Mouse (Mus musculus): ENCODE measurements around the gene Rab4a. TPM values are rescaled to one million over a fixed set of nuclear protein-coding genes. Genes with fewer than 3 reads are reported as not detected.

Gene Rab4a
- total and polyA plus RNA-seq, 3 experiments: 22.2 to 44.6 TPM; not detected in 1

DNA sequence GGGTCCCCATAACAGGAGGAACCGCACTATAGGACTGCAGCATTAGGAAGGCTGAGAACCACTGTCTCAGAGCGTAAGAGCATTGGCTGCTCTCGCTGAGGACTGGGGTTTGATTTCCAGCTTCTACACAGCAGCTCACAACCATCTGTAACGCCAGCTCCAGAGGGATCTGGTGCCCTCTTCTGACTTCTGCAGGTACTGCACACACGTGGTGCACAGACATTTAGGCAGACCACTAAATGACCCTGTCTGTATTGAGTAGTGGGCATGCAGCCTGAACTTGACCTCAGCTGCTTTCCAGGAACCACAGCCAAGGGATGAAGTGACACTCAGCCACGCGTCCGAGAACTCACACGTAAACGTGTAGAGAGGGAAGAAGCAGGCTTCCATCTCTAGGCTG, 17.3 kb downstream of the Rab4a start (continued):
- TF ChIP-seq USF1 (IDR thresholded peaks at IDR 0.05; ENCODE audit: low read depth, low read length): peak; percentile 52; the same call in 1 of the 2 replicates
- no peak for TF ChIP-seq GATA1 (IDR thresholded peaks at IDR 0.05; ENCODE audit: low read depth, low read length)
- no peak for TF ChIP-seq JUND (IDR thresholded peaks at IDR 0.05; ENCODE audit: low read depth, low read length)
- no peak; the same call in 1 of the 2 replicates for TF ChIP-seq ELF1 (IDR thresholded peaks at IDR 0.05; ENCODE audit: low read depth, low read length)
- no peak for TF ChIP-seq ETS1 (IDR thresholded peaks at IDR 0.05; ENCODE audit: low read depth, low read length)

DNA sequence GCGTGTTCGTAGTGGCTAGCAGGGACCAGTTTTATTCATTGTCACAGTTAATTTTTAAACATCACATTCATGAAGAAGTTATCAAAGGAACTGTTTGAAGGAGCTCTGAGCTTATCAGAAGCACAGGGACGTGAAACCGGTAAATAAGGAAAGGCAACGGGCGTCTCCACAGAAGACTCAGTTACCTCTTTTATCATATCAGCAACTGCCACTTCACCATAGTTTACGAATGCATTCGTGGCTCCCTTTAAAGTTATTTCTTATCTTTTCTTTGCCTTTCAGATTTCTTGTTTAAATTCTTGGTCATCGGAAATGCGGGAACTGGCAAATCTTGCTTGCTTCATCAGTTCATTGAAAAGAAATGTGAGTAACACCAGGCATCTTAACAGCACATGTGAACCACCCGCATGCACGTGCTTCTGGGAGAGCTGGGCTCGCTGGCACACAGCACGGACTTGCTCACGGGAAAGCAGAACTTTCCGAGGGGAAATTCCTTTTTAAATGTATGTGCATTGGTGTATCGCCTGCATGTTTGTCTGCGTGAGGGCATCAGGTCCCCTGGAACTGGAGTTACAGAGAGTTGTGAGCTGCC, 17.8 kb downstream of the Rab4a start:
- peaks cover 13% of the 10 kb centered on the region; the same call in 1 of the 2 replicates for H3K79me2 ChIP-seq (ENCODE audit: control insufficient read depth, insufficient read depth, low read length, poor library complexity)
- H3K27me3 ChIP-seq (ENCODE audit: control insufficient read depth in 1 of 2, insufficient read depth in 2 of 2, low read length in 2 of 2): no peaks in the 10 kb centered on the region
- peaks cover 32 to 49% of the 10 kb centered on the region in 2 experiments for H3K4me1 ChIP-seq (ENCODE audit: control insufficient read depth in 1 of 2, insufficient read depth in 2 of 2, low read length in 2 of 2)
- peak; percentile 93 for DNase-seq (ENCODE audit: low read depth, low spot score)
- H3K9ac ChIP-seq (ENCODE audit: control insufficient read depth, low read depth, low read length, poor library complexity, severe bottlenecking): peak overlapping the region; percentile 37
- H3K4me3 ChIP-seq (ENCODE audit: control insufficient read depth in 1 of 2, insufficient read depth in 1 of 2, low read depth in 2 of 2, low read length in 2 of 2): peak overlapping the region; percentile 9 to 11; a peak in 3 of 4 replicates
- H3K27ac ChIP-seq (ENCODE audit: control insufficient read depth, low read depth, low read length): peak overlapping the region; percentile 99
- TF ChIP-seq CHD2 (IDR thresholded peaks at IDR 0.05; ENCODE audit: low read length): peak; percentile 17; the same call in 1 of the 2 replicates
- no peak; the same call in 1 of the 2 replicates for TF ChIP-seq ELF1 (IDR thresholded peaks at IDR 0.05; ENCODE audit: low read depth, low read length)
- TF ChIP-seq USF1 (IDR thresholded peaks at IDR 0.05; ENCODE audit: low read depth, low read length): peak; percentile 28; the same call in 1 of the 2 replicates
- peak; percentile 99 for TF ChIP-seq BHLHE40 (IDR thresholded peaks at IDR 0.05; ENCODE audit: borderline replicate concordance, low read depth, low read length)
- no peak for TF ChIP-seq ZKSCAN1 (IDR thresholded peaks at IDR 0.05; ENCODE audit: low read depth, low read length)
- TF ChIP-seq POLR2AphosphoS2 (IDR thresholded peaks at IDR 0.05; ENCODE audit: low read length): peak; percentile 82
- peak; percentile 43 for TF ChIP-seq NELFE (IDR thresholded peaks at IDR 0.05; ENCODE audit: low read depth, low read length)
- peak; percentile 95 for TF ChIP-seq ETS1 (IDR thresholded peaks at IDR 0.05; ENCODE audit: low read depth, low read length)
- peak; percentile 74 for TF ChIP-seq TAL1 (IDR thresholded peaks at IDR 0.05; ENCODE audit: low read length)
- TF ChIP-seq MAFK (IDR thresholded peaks at IDR 0.05; ENCODE audit: borderline replicate concordance, low read depth, low read length): peak; percentile 87
- peak; percentile 98 to 99 for TF ChIP-seq EP300 (IDR thresholded peaks at IDR 0.05; ENCODE audit: low read depth in 1 of 2, low read length in 2 of 2)
- TF ChIP-seq TBP (IDR thresholded peaks at IDR 0.05; ENCODE audit: low read depth, low read length): no peak
- no peak; a peak in 1 of 4 replicates for TF ChIP-seq POLR2A (IDR thresholded peaks at IDR 0.05; ENCODE audit: control insufficient read depth in 1 of 2, insufficient read depth in 1 of 2, low read depth in 1 of 2, low read length in 2 of 2, poor library complexity in 1 of 2)
- peak; percentile 44; the same call in 1 of the 2 replicates for TF ChIP-seq ZNF384 (IDR thresholded peaks at IDR 0.05; ENCODE audit: low read depth, low read length)
- TF ChIP-seq TCF12 (IDR thresholded peaks at IDR 0.05; ENCODE audit: low read depth, low read length): peak; percentile 96
- TF ChIP-seq MYC (IDR thresholded peaks at IDR 0.05; ENCODE audit: low read depth, low read length): peak; percentile 99
- peak; percentile 70; the same call in 1 of the 2 replicates for TF ChIP-seq MEF2A (IDR thresholded peaks at IDR 0.05; ENCODE audit: extremely low read depth, insufficient replicate concordance, low read depth, low read length, poor library complexity, severe bottlenecking)
- TF ChIP-seq JUND (IDR thresholded peaks at IDR 0.05; ENCODE audit: low read depth, low read length): peak; percentile 86
- TF ChIP-seq RCOR1 (IDR thresholded peaks at IDR 0.05; ENCODE audit: low read depth, low read length): peak; percentile 99
- peak; percentile 98 for TF ChIP-seq SIN3A (IDR thresholded peaks at IDR 0.05; ENCODE audit: low read length)
- peak; percentile 63; the same call in 1 of the 2 replicates for TF ChIP-seq KAT2A (conservative IDR thresholded peaks at IDR 0.05; ENCODE audit: low read depth, low read length)
- TF ChIP-seq MAX (IDR thresholded peaks at IDR 0.05; ENCODE audit: low read length): peak; percentile 99
- peak; percentile 68 for TF ChIP-seq E2F4 (IDR thresholded peaks at IDR 0.05; ENCODE audit: borderline replicate concordance, low read depth, low read length)
- peak; percentile 99 for TF ChIP-seq MXI1 (IDR thresholded peaks at IDR 0.05; ENCODE audit: low read depth, low read length)
- no peak; the same call in 1 of the 2 replicates for TF ChIP-seq HCFC1 (IDR thresholded peaks at IDR 0.05; ENCODE audit: low read depth, low read length)
- no peak for TF ChIP-seq NRF1 (IDR thresholded peaks at IDR 0.05; ENCODE audit: insufficient read depth, low read depth, low read length, poor library complexity, severe bottlenecking)
- TF ChIP-seq MYB (IDR thresholded peaks at IDR 0.05; ENCODE audit: low read depth, low read length): peak; percentile 99
- peak; percentile 98 for TF ChIP-seq GATA1 (IDR thresholded peaks at IDR 0.05; ENCODE audit: low read depth, low read length)
- no peak for TF ChIP-seq ZC3H11A (IDR thresholded peaks at IDR 0.05; ENCODE audit: low read depth, low read length)
- no peak for TF ChIP-seq RAD21 (IDR thresholded peaks at IDR 0.05; ENCODE audit: low read depth, low read length)
- H3K36me3 ChIP-seq (ENCODE audit: control insufficient read depth in 1 of 2, insufficient read depth in 2 of 2, low read length in 2 of 2): peaks cover 15 to 55% of the 10 kb centered on the region in 2 experiments
- H3K9me3 ChIP-seq (replicated peaks; ENCODE audit: insufficient read depth, low read length): no peaks in the 10 kb centered on the region
